Mouse (Mus musculus) testis, adult 2 months (tissue): ENCODE measurements around the gene Ell.

Experiments
- CTCF ChIP-seq: fragments of 200-500 bp; IDR thresholded peaks from 2 replicates; pipeline ENCODE4 v1.5.1; 2012; ENCODE audit warnings: low read depth, mild to moderate bottlenecking, inconsistent platforms, low read length, moderate library complexity; ENCODE audit not compliant: control insufficient read depth, insufficient read depth, insufficient replicate concordance
- POLR2A ChIP-seq: fragments of 200-500 bp; IDR thresholded peaks from 2 replicates; pipeline ENCODE4 v1.6.1; 2012; ENCODE audit warnings: low read depth, mild to moderate bottlenecking, inconsistent platforms, low read length, moderate library complexity; ENCODE audit not compliant: control insufficient read depth

- no peak for TF ChIP-seq CTCF
- TF ChIP-seq POLR2A = no peak
Measured at GRCm38 (mm10) chr8:70628986-70629490, 89.8 kb downstream of the Ell start.
